Mouse (Mus musculus) retina, adult 2 months (tissue): Measurements from ENCODE around the gene Rad51c.

ENCODE experiments used
- DNase-seq: peaks from one replicate; pipeline ENCODE4 v3.0.0-alpha.2; 2012; ENCODE audit warnings: low read depth, low spot score

Rad51c gene

DNA sequence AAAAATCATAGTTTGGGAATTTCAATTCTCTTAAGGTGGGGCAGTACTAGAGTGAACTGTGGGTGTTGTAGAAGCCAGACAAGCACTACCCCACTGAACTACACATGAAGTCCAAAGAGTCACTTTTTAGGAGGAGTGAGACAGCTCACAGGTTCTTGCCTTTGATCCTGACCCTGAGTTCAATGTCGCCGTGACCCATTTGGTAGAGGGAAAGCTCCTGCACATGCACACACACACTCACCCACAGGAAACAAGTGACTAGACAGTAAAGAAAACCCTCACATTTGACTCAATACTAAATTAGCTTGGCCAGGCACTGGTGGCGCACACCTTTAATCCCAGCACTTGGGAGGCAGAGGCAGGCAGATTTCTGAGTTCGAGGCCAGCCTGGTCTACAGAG lies 20.2 kb downstream of the Rad51c start:
- no peak for DNase-seq

DNA sequence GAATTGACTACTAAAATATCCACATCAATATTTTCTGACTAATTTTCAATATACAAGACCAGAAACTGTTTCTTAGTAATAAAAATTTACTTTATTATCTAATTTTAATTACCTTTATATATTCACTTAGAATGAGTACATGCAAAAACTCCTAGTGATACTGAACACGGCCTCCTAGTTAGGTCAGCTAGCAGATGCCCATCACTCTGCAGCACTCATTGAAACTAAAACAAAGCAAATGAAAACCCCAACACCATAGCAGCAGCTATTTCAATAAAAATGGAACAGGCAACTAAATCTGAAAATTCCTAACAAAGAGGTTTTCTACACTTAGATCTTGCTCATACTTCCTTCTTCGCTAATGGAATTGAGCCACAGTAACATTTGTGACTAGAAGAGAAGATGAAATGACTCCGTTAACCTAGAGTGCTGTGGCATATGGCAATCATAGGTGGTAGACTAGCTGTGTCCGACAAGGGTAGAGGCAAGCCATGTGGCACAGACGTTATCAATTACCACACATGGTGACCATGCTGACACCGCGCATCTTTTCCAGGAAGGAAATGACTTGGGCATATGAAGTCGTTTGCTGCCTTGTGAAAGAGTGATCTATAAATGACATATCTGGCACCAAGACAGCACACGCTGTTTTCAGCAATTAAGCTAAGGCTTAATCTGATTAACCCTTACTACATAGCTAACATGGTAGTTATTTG lies 36.7 kb downstream of the Rad51c start:
- DNase-seq = no peak

DNA sequence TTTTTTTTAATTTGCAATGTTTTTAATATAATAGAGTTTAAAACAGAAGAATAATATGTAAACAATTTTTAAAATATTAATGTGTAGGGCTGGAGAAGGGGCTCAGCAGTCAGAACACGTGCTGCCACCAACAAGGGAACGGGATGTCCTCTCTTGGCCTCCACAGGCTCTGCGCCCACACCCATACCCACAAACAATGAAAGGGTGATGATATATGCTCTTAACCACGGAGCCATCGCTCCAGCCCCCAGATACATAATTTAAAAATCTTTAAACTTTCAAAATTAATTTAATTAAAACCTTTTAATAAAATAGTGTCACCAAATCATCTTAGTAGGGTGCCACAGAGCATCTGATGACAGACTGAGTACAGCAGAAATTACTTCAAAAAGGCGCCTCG lies 37.7 kb downstream of the Rad51c start:
- DNase-seq = no peak

DNA sequence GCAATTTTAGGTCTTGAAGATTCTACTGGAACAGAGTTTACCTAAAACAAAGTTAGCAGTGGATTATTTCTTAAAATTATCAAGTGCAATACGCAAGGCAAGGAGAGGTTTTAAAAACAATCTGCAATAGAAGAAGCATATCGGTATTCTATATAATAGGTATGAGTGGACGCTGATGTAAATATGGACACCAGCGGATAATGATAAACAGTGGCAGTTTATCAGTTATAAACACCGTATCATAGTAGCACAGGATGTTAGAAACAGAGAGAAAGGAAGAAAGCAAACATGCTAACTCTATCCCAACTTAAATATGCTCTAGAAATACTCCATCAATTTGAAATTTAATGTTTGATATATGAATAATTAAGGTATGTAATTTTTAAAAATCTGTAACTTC lies 39.6 kb downstream of the Rad51c start:
- no peak for DNase-seq

DNA sequence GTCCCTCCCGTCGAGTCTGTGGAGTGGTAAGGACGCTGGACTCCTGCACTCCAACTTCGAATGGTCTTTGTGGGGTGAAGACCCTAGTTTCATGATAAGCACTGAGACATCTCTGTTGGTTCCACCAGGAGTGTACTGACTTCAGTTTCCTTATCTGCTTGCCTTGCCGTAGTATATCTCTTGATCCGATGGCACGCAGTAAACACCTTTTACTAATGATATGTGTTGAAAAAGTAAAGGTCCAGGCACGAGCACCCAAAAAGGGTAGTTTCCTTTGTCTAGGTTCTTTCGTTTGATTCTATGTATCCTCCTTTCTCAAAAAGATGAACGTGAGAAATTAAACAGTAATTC lies 45.5 kb downstream of the Rad51c start:
- DNase-seq = no peak

DNA sequence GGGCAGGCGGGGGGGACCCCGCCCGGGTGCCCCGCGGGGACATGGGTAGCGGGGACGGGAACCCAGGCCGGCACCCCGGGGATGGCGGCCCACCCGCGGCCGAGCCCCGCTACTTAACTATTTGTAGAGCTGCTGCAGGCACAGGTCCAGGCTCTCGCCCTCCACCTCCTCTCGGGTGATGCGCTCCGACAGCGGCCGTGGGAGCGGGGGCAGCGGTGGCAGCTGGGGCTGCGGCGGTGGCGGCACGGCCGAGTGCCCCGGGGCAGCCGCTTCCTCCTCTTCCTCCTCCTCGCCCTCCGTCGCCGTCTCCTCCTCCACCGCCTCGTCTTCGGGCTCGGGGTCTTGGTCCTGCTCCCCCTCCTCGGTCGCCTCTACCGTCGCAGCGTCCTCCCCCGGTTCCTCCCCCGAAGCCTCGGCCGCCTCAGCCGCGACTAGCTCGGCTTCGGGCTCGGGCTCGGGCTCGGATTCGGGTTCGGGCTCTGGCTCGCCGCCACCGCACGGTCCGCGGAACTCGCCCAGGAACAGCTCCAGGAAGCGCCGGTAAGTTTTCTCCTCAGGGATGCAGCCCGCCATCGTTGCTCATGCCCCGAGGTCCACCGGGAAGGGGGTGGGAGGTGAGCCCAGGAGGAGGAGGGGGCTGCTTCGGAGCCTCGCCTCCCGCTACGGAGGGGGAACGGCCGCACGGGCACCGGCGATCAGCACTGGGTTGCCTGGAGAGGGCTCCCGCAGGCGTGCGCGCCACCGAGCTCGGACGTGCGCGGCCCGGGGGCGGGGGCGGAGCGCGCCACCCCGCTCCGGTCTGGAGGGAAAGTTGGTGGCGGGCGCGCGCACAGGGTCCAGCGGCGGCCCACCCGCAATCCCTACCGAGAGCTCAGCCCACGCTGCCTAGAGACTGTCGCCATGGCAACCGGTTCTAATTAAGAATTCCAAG lies 46.2 kb downstream of the Rad51c start, which contains the start of gene Ppm1e:
Gene Ppm1e, minus strand, starts transcription at position 693 of the 931 bp plus-strand sequence.
- DNase-seq = peak; percentile 62

DNA sequence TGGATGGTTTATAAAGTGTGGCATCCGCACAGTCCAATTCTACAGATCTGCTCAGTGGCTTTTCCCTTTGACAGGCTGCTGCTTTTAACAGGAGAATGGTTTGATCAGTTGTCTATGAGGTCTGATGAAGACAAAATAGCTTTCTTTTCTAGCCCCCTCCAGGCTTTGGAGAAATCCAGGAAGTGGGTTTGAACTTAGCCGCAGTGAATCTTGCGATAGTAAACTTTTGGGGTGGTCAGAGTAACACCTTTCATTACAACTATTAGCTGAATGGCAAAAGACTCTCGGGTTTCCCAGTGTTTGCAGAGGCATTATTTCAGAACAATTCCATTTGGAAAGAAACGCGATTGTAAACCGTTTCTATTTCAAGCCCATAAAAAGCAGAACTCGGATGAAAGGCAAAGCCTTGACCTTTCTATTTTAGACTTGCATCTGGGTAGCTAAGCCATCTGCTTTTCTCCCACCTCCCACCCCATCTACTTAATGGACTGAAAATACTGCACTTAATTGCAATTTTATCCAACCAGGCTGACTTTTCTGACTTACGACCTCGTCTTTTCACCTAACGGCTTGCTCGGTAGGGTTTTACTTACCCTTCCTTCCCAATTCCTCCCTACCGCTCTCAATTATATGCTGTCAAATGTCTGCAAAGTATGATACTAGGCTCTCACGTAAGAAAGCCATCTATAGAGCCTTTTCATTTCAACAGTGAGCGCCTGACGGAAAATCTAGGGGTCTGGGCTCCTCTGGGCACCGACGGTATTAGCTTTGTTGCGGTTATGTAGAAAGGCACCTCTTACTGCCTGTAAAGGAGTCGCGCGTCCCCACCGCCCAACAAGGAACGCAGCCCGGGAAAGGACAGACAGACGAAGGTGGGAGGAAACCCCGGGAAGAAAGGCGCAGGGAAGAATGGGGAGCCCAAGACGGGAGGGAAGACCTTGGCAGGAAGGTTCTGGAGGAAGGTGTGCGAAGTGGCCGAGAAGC lies 47.1 kb downstream of the Rad51c start:
- DNase-seq = no peak

DNA sequence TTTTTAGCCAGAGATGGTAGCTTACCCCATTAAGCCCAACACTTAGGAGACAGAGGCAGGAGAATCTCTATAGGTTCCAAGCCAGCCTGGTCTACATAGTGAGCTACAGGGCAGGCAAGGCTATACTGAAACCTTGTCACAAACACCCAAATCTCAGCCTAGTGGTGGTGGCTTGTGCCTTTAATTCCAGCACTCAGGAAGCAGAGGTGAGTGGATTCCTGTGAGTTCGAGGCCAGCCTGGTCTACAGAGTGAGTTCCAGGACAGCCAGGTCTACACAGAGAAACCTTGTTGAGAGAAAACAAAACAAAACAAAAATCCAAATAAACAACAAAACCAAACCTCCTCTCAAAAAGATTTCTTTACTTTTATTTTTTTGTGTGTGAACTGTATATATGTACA lies 49.9 kb downstream of the Rad51c start:
- DNase-seq = no peak

DNA sequence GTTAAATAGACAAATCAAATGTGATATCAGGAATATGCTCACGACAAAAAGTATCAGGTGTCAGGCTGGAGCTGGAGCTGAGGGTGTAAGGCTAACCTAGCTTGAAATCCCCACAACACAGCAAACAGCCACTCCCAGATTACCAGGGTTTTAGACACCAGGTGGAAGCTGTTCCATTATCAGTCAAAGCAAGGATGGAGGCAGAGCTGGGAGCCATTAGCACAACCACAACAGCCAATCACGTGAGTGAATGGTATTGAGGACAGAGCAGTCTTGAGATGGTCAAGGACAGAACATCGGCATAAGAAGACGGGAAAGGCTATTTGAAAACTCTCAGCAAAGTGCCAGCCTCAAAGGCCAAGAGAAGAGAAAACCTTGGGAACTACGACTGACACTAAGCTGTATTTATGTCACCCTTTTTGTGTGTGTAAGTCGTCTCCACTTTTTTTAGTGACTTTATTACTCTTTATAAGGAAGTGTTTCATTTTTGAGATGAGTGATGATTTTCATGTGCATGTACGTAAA lies 51.0 kb downstream of the Rad51c start:
- no peak for DNase-seq
